Mouse (Mus musculus) cerebellum, adult 11 months (tissue): ENCODE measurements around the gene Dock9.

Experiments
- DNase-seq: peaks from one replicate; pipeline ENCODE4 v3.0.0; 2022

The Dock9 gene

DNA sequence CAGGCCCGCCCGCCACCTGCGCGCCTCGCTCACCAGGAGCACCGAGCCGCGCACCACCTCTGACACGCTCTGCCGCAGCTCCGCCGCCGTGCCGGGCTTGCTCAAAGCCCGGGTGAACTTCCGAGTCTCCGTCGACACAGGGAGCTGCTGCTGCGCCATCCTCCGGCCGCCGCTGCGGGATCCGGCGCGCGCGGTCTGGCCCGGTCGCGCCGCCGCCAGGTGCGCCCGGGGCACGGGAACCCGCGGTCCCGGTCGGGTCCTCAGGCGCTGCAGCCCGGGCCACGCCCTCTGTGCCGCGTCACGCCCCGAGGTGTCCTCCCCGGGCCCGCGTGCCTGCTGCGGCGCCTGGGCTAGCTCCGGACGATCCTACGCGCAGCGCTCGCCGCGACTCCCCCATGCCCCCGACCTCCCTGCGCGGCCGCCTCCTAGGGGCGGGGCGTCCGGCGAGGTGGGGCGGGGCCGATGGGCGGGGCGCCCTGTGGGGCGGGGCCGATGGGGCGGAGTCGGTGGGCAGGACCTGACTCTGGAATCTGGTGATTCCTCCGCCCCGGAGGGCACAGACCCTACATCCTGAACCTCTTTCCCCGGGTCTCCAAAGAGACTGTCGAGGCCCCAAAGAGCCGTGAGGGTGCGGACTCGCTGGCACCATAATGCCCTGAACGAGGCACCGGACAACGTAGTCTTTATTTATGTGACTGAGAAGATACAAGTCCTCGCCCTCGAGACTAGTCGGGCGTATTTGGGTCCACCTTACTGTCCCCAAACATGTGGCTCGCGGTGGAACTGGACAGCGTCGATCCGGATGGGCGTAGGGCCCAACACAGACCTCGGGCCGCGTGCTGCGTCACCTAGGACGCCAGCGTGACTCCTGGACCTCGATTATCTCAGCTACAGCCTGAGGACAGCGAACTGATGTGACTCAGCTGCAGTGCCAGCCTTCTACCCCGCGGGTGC is at the start of gene Dock9:
Gene Dock9, minus strand, starts transcription at position 381 of the 954 bp plus-strand sequence.
- peak; percentile 88 for DNase-seq

DNA sequence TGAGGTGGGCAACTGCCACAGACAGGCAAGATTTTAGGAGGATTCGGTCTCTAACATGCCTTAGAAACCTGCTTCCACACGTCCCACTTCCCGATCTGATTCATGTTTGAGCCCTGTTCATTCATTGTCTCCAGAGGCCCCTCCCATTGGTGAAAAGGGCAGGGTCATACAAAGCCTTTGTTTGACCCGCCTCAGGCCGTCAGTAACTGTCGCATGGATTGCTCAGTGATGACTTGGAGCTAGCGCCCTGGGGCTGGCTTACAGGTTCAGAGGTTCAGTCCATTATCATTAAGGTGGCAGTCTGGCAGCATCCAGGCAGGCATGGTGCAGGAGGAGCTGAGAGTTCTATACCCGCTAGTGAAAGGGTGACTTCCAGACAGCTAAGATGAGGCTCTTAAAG is 46.8 kb upstream of the Dock9 start:
- no peak for DNase-seq

DNA sequence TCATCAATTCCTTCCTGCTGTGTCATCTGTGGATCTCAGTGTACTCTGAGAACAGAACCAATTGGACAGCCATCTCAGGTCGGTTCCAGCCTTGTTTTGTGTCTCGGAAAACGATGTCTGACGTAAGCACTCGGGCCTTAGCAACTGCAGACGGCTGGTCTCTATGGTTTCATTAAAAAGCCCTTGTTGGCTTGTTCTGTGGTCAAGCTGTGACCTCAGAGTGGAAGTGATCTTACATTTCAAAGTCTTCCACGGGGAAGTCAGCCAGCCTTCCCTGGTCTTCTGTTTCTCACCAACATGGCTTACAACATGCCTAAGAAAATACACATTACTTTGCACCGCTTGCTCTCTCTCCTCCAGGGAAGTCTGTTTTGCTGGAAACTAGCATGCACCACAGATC is 42.6 kb upstream of the Dock9 start:
- DNase-seq, result no peak

DNA sequence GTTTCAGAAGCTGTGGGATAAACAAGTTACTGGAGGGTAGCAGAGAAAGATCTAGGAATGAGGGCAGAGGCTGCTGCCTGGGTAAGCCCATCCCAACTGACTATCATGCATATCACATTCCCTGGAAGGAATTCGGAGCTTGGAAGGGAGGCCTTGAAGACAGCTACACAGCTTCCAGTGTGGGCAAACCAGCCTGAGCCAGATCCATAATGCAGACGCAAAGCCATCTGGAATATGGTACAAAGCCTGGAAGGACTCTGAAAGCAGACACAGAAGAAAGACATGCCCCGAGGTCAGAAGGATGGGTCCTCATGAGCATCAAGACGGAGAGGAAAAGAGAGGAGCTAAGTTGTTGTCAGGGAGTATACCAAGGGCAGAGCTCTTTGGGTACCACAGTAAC is 40.5 kb upstream of the Dock9 start:
- no peak for DNase-seq

DNA sequence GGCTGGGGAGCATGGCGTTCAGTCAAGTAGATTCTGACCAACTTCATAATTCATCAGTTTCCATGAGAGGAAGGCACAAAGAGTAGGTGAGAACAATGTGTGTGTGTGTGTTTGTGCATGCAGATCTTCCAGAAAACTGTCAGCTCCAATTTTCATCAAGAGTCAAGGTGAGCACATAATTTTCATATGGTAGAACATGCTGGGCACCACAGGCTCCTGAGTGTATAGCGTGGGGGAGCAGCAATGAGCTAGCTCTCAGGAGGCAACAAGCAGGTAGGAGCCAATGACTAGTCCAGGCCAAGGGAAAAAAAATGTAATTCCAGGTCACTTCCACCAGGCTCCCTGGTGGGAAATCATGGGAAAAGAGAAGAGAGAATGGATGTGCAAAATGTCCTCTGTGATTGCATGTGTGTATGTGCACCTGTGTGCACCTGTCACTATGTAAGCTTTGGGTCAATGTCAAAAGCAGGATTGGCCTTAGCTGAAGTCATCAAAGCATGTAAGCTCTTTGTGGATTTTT is 35.4 kb upstream of the Dock9 start:
- peak; percentile 70 for DNase-seq

DNA sequence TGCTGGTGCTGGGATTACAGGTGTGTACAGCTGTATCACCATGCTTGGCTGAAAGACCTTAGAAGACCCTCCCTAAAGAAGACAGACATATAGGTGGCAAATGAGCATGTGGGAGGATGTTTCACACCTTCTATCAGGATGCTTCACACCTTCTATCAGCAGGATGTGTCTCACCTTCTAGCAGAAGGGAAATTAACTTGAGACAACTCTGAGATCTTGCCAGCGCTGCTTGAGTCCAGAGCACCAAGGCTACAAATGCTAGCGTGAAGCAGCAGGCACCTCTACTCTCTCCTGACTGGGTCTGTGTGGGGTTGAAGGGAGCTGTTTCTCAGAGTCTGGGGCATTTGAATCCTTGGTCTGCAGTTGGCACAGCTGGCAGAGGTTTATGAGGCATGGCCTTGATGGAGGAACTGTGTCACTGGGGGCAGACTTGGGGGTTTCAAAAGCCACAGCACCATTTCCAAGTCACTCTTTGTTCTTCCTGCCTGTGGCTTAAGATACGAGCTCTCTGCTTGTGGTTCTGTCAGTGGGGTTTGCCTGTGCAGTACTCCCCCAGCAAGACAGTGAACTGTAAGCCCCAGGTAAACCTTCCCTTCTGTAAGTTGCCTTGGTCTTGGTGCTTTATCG is 32.3 kb upstream of the Dock9 start:
- DNase-seq, result no peak

DNA sequence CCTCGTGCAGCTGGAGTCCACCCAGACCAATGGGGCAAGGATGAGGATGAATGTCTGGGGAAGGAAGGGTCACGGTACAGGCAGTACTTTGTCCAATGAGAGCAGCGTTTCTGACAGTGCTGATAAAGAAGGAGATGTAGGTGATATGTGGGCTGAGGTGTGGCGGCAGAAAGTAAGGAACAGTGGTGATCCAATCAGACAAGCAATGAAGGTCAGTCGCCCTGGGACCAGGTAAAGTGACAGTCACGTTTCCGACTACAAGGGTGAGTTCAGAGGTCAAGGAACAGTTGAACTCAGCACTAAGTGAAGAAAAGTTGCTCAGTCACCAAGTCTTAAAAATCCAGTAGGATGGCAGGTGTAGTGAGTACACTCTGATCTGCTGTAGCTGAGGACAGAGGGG is 29.5 kb upstream of the Dock9 start:
- no peak for DNase-seq

DNA sequence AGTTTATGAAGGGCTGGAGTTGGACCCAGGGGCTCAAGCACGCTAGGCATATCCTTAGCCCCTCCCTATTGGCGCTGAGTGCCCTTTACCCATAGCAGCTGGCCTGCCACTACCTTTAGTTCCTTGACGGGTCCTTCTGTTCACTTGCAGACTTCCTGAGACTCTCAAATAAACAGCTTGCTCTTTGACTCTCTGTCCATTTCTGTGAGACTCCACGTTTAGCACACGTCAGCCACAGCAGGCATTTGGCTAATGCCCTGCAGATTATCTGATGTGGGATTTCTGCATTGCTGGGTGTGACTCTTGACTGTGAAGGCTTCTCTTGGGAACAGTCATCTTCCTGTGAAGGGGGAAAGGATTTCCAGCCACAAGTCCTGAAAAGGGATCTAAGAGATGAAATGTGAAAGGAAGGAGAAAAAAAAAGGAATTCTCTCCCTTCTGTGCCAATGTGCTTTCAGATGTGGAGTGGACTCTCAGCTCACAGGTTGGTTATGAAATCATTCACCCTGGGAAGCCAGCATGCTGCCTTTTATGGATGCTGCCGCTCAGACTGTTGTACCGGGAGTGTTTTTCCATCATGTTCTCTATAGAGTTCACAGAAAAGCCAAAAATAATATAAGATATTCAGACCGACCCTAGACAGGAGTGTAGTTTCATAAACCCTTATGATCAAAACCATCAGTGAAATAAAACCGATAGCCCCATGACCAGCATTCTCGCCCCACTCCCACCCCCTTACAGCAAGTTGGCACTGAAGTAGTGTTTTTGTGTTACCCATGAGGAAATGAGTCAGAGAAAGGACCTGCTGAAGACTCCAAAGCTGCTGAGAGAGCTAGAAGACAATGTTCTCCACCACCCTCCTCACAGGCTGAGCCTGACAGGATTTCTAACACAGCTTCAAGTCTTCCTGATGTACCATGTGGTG is 28.1 kb upstream of the Dock9 start:
- DNase-seq, result peak; percentile 55

DNA sequence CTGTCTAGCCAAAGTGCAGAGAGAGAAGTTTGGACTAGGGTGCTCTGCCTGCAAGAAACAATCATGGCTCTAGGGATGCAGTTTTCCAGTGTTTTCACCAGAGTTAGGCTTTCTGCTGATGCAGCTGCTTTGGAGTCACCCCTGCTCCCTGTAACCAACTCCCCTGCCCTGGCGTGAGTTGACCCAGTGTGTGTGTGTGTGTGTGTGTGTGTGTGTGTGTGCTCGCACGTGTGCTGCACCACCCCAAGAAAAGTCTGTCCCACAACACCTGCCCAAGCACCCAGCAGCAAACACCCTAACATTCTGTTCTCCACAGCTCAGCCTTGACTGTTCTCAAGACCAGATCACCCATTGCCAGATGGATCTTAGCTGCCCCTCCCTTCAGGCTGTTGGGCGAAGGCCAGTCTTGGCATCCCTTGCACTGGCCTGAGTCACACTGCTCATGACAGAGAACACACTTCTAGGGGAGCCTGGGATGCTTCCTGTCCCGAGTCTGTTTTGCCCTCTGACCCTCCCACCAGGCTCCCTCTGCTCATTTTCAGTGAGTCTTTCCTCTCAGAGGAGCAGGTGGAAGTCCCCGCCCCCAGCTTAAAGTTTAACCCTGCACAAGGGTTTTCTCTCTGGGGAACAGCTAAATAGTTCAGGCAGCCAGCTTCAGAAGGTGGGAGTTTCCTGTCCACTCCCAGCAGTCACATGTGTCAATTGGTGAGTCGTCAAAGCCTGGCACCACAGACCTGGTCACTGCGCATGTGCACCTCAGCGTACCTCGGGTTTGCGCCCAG is 26.9 kb upstream of the Dock9 start:
- DNase-seq, result peak; percentile 87

DNA sequence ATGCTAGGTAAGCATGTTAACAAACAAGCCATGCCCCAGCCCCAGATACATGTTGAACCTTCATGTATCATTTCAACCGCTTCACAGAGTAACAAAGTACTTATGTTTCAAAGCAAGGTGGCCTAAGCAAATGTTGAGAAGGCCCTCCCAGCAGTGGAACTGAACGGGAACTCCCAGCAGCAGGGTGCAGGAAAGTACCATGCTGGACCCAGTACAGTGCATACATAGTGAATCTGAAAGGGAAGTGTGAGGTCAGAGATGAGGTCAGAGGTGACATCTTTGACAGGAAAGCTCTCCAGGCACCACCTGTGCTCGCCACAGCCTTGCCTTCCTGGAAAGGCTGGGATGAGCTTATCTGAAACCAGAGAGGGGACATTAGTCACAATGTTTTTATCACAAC is 25.4 kb upstream of the Dock9 start:
- DNase-seq, result no peak

DNA sequence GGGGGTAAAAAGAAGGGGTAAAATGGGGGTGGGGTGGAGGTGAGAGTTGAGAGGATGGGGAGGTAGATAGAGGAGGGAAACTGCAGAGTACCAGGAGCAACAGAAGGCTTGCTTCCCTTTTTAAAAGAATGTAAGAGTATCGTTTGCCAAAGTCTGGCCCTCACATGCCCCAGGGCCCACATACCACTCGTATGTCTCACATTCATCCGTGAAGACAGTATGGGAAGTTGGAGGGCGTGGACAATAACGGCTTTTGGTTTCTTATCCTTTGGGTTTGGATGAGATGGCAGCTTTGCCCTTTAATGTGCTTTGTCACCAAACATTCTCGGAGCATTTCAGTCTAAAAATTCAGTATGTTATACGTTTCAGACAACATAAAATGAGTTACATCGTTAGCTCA is 24.9 kb upstream of the Dock9 start:
- DNase-seq, result no peak

DNA sequence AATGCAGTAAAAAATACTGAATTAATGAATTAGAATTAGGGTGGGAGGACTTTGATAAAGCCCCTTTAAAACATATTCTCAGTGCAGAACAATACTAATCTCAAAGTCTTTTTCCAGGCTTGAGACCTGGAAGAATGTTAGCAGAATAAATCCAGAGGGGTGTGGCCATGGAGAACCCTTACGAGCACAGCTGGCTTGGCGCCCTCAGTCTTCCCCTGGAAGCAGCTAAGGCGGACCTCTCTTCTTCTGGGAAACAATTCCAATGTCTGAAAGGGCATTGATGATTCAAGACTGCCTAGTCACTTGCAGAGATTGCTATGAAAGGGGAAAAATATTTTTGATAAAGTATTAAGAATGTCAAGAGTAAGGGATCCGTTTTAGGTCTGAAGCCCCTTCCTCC is 9.2 kb upstream of the Dock9 start:
- no peak for DNase-seq

DNA sequence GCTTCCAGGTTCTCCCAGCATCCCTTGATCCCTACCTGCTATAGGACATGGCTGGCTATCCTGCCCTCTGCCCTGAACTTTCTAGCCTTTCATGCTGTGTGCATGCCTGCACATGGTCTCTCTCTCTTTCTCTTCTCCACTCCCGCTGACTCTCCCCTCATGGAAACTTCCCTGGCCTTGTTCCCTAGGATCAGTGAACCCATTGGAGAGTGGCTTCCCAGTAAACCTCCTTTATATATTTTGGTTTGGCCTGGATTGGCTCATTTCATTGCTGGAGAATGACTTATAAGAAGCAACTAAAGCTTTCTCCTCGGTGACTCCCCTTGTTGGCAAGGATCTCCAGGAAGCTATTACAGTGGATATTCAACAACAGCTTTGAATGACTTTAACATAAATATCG is 8.7 kb upstream of the Dock9 start:
- no peak for DNase-seq

DNA sequence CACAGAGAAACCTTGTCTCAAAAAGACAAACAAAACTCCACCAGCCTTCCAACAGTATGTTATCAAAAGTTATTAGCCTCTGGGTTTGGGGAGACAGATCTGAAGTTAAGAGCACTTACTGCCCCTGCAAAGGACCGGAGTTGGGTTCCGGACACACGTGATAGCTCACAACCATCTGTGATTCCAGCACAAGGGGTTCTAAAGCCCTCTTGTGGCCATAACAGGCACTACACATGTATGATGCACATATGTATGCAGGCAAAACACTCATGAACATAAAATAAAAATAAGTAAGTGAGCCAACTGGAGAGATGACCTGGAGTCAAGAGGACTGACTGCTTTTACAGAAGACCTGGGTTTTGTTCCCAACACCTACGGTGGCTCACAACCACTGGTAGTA is 6.8 kb upstream of the Dock9 start:
- no peak for DNase-seq

DNA sequence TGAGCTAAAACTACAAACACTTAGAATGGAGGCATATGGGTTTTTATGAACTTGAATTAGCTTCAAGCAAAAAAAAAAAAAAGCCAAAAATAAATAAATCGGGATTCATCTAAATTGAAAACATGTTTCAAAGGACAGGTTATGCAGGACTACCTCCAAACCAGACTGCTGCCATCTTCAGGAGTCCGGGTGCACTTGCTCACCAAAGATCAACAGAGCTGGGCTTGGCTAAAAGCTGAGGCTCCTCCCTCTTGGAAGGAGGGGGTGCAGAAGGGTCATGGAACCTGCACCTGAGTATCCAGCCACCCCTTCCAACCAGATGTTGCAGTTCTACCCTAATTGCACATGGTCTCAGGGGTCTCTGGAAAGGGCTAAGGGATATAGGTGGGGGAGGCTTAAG is 3.3 kb upstream of the Dock9 start:
- peak; percentile 34 for DNase-seq

DNA sequence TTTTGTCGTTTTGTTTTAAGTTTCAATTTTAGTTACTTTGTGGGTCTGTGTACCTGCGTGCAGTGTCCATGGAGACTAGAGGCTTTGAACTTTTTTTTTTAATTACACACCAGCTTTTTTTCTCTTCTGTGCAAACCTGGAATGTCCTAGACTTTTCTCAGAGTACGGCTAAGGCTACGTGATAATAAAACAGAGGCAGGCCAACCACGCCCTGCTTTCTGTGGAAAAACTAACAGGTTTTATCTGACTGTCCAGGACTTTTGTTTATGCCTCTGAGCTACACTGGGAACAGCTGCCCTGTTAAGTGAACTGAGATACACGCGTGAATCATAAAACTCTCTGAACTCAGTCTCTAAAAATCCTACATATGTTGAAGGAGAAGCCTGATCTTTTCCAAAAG is 1.5 kb upstream of the Dock9 start:
- DNase-seq, result no peak

DNA sequence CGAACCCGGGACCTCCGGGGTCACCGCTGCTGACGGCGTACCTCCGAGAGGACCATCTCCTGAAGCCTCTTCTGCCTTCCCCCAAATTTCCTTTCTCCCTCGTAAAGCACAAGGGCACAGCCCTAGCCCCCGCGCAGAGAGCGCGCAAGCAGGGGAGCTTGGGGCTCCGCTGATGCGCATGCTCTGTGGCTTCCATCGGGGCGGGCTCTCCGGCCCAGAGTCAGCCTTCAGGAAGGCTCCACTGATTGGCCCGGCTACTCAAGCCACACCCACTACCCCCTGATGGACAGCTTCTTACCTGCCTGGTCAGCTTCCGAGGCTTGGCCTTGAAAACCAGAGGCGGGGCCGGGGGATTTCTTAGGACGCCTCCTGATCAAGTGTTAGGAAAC is 768 bp upstream of the Dock9 start:
- DNase-seq, result peak; percentile 95

DNA sequence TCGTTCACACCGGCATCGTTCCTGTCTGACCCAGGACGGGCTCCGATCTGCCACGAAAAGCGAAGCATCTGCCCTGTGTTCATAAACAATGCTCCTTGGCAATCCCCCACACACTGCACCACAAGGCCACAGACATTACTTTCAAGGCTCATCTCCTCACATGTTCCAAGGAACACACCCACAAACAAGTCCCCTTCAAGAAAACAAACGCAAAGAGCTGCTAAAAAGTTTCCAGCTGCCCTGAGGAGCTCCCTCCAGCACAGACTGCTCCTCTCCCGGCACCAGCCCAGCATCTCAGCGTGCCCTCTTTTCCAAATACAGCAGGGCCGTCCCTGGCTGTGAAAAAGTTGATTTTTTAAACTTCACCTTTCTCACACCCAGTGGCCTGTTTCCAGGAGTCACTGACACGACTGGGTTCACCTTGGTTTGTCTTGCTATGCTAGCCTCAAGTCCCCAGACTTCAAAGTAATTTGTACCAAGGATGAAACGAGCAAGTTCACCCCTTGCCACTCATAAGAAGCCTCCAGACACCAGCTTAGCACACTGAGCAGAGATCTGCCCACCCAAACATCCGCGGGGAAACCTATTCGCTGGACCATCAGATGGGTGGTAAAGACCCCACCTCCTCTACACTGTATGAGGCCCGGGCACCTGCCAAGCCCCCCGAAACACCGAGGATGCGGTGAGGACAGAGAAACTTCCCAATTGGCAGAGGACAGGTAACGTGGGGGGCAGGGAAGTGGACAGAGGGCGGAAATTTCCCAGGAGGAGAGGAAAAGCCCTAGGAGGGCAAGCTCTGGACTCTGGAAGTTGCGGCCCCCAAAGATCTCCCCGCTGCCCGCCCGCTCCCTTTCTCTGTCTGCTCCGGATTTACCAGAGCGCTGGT is 823 bp downstream of the Dock9 start:
- DNase-seq, result peak; percentile 49

DNA sequence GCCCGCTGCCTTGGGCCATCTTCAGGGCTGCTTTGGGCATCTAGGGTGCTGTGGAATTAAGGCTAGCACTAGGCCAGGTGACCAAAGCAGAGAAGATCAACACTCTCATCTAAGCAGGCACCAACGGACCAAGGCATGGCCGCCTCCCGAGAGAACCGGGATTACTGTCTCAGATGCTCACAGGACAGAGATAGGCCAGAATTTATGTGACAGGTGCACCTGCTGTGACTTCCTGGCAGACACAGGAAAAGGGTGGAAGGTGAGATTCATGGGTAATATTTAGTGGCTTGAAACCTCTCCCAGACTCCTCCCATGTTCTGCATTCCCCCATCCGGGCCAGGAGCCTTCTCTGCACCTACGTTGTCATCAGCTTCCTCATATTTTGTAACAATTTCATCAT is 2.1 kb downstream of the Dock9 start:
- DNase-seq, result peak; percentile 80

DNA sequence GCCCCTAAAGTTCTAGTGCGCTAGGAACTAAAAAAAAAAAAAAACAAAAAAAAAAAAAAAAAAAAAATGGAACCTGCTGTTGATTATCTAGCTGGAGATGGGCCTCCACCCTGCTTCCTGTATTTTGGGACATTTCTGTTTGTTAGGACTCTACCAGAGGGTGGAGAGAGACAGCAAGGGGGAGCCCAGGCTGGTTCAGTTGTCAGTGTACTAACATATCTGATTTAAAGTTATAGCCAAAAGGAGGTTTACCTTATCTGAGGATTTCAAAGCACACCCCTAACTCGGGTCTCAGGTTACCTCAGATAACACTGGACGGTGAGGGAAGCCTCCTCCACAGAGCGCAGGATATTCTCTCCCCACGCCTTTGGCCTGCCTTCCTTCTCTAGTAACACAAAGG is 4.0 kb downstream of the Dock9 start:
- DNase-seq, result no peak

DNA sequence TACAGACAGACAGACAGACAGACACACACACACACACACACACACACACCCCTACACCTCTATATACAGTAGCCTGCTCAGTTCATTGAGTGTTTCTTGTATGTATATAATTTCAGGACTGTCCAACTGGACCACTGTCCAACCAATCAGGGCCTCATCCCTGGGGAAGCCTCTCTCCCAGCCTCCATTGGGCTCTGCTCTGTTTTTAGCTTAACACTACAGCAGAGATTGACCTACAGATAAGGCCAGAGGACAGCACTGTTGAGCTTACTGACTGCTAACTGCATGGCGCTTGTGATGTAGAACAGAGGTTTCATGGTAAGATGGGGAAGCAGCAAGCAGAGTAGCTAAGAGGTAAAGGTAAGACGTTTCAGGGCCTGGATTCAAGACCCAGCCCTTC is 5.7 kb downstream of the Dock9 start:
- no peak for DNase-seq
